Mouse (Mus musculus): ENCODE data around the gene Vangl2. TPM values are rescaled to one million over a fixed set of nuclear protein-coding genes. Genes with fewer than 3 reads are reported as not detected.

Gene Vangl2
- polyA plus RNA-seq, 2 experiments = 0.69 to 0.73 TPM

GRCm38 (mm10) chr1:171984121-171984520, 44.1 kb downstream of the Vangl2 start:
- no peaks in the 10 kb centered on the region for H3K9me3 ChIP-seq (ENCODE audit: control insufficient read depth, low read length)
- DNase-seq (ENCODE audit: low read depth in 3 of 3, low spot score in 3 of 3) (no peak), ATAC-seq (ENCODE audit: insufficient read depth) (no peak)
- TF ChIP-seq CTCF (IDR thresholded peaks at IDR 0.05; ENCODE audit: low read depth) (no peak), EP300 (IDR thresholded peaks at IDR 0.05; ENCODE audit: low read depth) (no peak)
- no peaks in the 10 kb centered on the region for H3K36me3 ChIP-seq (replicated peaks; ENCODE audit: control insufficient read depth, insufficient read depth, low read depth)
- no peak overlapping the region for H3K9ac ChIP-seq (replicated peaks)
- H3K27me3 ChIP-seq (ENCODE audit: control insufficient read depth, insufficient read depth, low read length) = no peaks in the 10 kb centered on the region
- H3K27ac ChIP-seq = no peak overlapping the region
- H3K4me3 ChIP-seq (ENCODE audit: insufficient read depth in 1 of 2, low read depth in 2 of 2, low read length in 2 of 2) = no peak overlapping the region
- H3K4me1 ChIP-seq (replicated peaks; ENCODE audit: control insufficient read depth in 2 of 2, insufficient read depth in 2 of 2, low read length in 1 of 2) = no peaks in the 10 kb centered on the region
- WGBS (ENCODE audit: insufficient replicate concordance) = 85% methylated on average over 1 of the region's 1 CpGs
- H3K4me2 ChIP-seq (ENCODE audit: low read depth) = no peak overlapping the region

- DNase-seq (ENCODE audit: low read depth in 3 of 3, low spot score in 3 of 3) = no peak
- 22% methylated on average over 3 of the region's 3 CpGs for WGBS (ENCODE audit: insufficient replicate concordance)
These were observed 44.8 kb downstream of the Vangl2 start for GRCm38 (mm10) chr1:171983372-171984001.

GRCm38 (mm10) chr1:171982740-171983139, 45.5 kb downstream of the Vangl2 start:
- ATAC-seq (ENCODE audit: insufficient read depth) = no peak
- no peak overlapping the region for H3K9ac ChIP-seq (replicated peaks)
- H3K27ac ChIP-seq = no peak overlapping the region
- no peak for DNase-seq (ENCODE audit: low read depth in 3 of 3, low spot score in 3 of 3)
- no peaks in the 10 kb centered on the region for H3K27me3 ChIP-seq (ENCODE audit: control insufficient read depth, insufficient read depth, low read length)
- no peaks in the 10 kb centered on the region for H3K36me3 ChIP-seq (replicated peaks; ENCODE audit: control insufficient read depth, insufficient read depth, low read depth)
- H3K4me2 ChIP-seq (ENCODE audit: low read depth) = no peak overlapping the region
- TF ChIP-seq EP300 (IDR thresholded peaks at IDR 0.05; ENCODE audit: low read depth) = no peak
- TF ChIP-seq CTCF (IDR thresholded peaks at IDR 0.05; ENCODE audit: low read depth) = no peak
- H3K4me3 ChIP-seq (ENCODE audit: insufficient read depth in 1 of 2, low read depth in 2 of 2, low read length in 2 of 2) = no peak overlapping the region
- 55% methylated on average over 4 of the region's 4 CpGs for WGBS (ENCODE audit: insufficient replicate concordance)
- H3K9me3 ChIP-seq (ENCODE audit: control insufficient read depth, low read length) = no peaks in the 10 kb centered on the region
- no peaks in the 10 kb centered on the region for H3K4me1 ChIP-seq (replicated peaks; ENCODE audit: control insufficient read depth in 2 of 2, insufficient read depth in 2 of 2, low read length in 1 of 2)

More at GRCm38 (mm10) chr1:171983372-171984001, 44.8 kb downstream of the Vangl2 start:
- Histone ChIP-seq H3K36me3 (replicated peaks; ENCODE audit: control insufficient read depth, insufficient read depth, low read depth) (no peaks in the 10 kb centered on the region), H3K27me3 (ENCODE audit: control insufficient read depth, insufficient read depth, low read length) (no peaks in the 10 kb centered on the region), H3K9ac (replicated peaks) (no peak overlapping the region), H3K4me2 (ENCODE audit: low read depth) (no peak overlapping the region), H3K4me1 (replicated peaks; ENCODE audit: control insufficient read depth in 2 of 2, insufficient read depth in 2 of 2, low read length in 1 of 2) (no peaks in the 10 kb centered on the region), H3K27ac (no peak overlapping the region), H3K9me3 (ENCODE audit: control insufficient read depth, low read length) (no peaks in the 10 kb centered on the region), H3K4me3 (ENCODE audit: insufficient read depth in 1 of 2, low read depth in 2 of 2, low read length in 2 of 2) (no peak overlapping the region)
- no peak for ATAC-seq (ENCODE audit: insufficient read depth)
- TF ChIP-seq CTCF (IDR thresholded peaks at IDR 0.05; ENCODE audit: low read depth) = no peak
- no peak for TF ChIP-seq EP300 (IDR thresholded peaks at IDR 0.05; ENCODE audit: low read depth)

- no peak overlapping the region for H3K27ac ChIP-seq
- no peaks in the 10 kb centered on the region for H3K9me3 ChIP-seq (ENCODE audit: control insufficient read depth, low read length)
- TF ChIP-seq CTCF (IDR thresholded peaks at IDR 0.05; ENCODE audit: low read depth) (no peak), EP300 (IDR thresholded peaks at IDR 0.05; ENCODE audit: low read depth) (no peak)
- whole genome bisulfite sequencing (ENCODE audit: insufficient replicate concordance) = 54% methylated on average over 5 of the region's 5 CpGs
- no peak overlapping the region for H3K4me2 ChIP-seq (ENCODE audit: low read depth)
- ATAC-seq (ENCODE audit: insufficient read depth) = no peak
- DNase-seq (ENCODE audit: low read depth in 3 of 3, low spot score in 3 of 3) = no peak
- no peak overlapping the region for H3K9ac ChIP-seq (replicated peaks)
- H3K27me3 ChIP-seq (ENCODE audit: control insufficient read depth, insufficient read depth, low read length) = no peaks in the 10 kb centered on the region
- H3K36me3 ChIP-seq (replicated peaks; ENCODE audit: control insufficient read depth, insufficient read depth, low read depth) = no peaks in the 10 kb centered on the region
- H3K4me3 ChIP-seq (ENCODE audit: insufficient read depth in 1 of 2, low read depth in 2 of 2, low read length in 2 of 2) = no peak overlapping the region
- H3K4me1 ChIP-seq (replicated peaks; ENCODE audit: control insufficient read depth in 2 of 2, insufficient read depth in 2 of 2, low read length in 1 of 2) = no peaks in the 10 kb centered on the region
These were observed 46.1 kb downstream of the Vangl2 start for GRCm38 (mm10) chr1:171982170-171982569.

- WGBS (ENCODE audit: insufficient replicate concordance) = 78% methylated on average over 13 of the region's 13 CpGs
- H3K9ac ChIP-seq (replicated peaks) = no peak overlapping the region
These were observed 48.1 kb downstream of the Vangl2 start for GRCm38 (mm10) chr1:171979969-171980730.

More at GRCm38 (mm10) chr1:171979969-171980730, 48.1 kb downstream of the Vangl2 start:
- no peak overlapping the region for H3K4me3 ChIP-seq (ENCODE audit: insufficient read depth in 1 of 2, low read depth in 2 of 2, low read length in 2 of 2)
- H3K36me3 ChIP-seq (replicated peaks; ENCODE audit: control insufficient read depth, insufficient read depth, low read depth) = no peaks in the 10 kb centered on the region
- no peaks in the 10 kb centered on the region for H3K27me3 ChIP-seq (ENCODE audit: control insufficient read depth, insufficient read depth, low read length)
- no peak for ATAC-seq (ENCODE audit: insufficient read depth)
- no peaks in the 10 kb centered on the region for H3K9me3 ChIP-seq (ENCODE audit: control insufficient read depth, low read length)
- no peak for DNase-seq (ENCODE audit: low read depth in 3 of 3, low spot score in 3 of 3)
- H3K4me1 ChIP-seq (replicated peaks; ENCODE audit: control insufficient read depth in 2 of 2, insufficient read depth in 2 of 2, low read length in 1 of 2) = no peaks in the 10 kb centered on the region
- no peak overlapping the region for H3K27ac ChIP-seq
- no peak overlapping the region for H3K4me2 ChIP-seq (ENCODE audit: low read depth)
- TF ChIP-seq CTCF (IDR thresholded peaks at IDR 0.05; ENCODE audit: low read depth) (no peak), EP300 (IDR thresholded peaks at IDR 0.05; ENCODE audit: low read depth) (no peak)
